Comparison of ENCODE assay signal across 8 mouse cellular contexts in genomic region chr11:90390817-90391173, GRCm38 (mm10). TPM values are rescaled to one million over a fixed set of nuclear protein-coding genes. Genes with fewer than 3 reads are reported as not detected.
A peak's percentile ranks its signal among the peaks of the same experiment; 100 is the strongest.
DNase-seq lines count a peak whose midpoint lies in the region; ATAC-seq and TF ChIP-seq lines count a peak whose summit lies in the region.

Gene Hlf, minus strand, starts transcription at chr11:90390895.

- no peaks in the 10 kb centered on the region for H3K79me2 ChIP-seq in macrophage (ENCODE audit: inconsistent target)

- H3K36me3 ChIP-seq in macrophage (ENCODE audit: inconsistent target): no peaks in the 10 kb centered on the region

- TF ChIP-seq CTCF in cortical plate, adult 2 months (IDR thresholded peaks at IDR 0.05; ENCODE audit: extremely low read depth, insufficient read depth, low read length): no peak
- TF ChIP-seq CTCF in left cerebral cortex, adult 2 months (IDR thresholded peaks at IDR 0.05): no peak; the same call in none of the 2 replicates

- peak within 1 kb of the TSS; percentile 83 for H3K4me3 ChIP-seq in cortical plate, adult 2 months (ENCODE audit: insufficient read depth, low read length)
- peak within 1 kb of the TSS; percentile 87 for H3K4me3 ChIP-seq in left cerebral cortex, adult 2 months
- H3K4me3 ChIP-seq in macrophage (ENCODE audit: inconsistent target): peak within 1 kb of the TSS; percentile 10; the same call in 1 of the 2 replicates

- intact Hi-C loops in left cerebral cortex, adult 2 months (cut with DNase I): loop anchor here (1.0 to 2.0 kb wide), 2 partner anchors 28 to 158 kb away; no protein-coding TSS in a partner anchor

- under 1% methylated on average over 35 of the region's 40 CpGs for WGBS in macrophage (ENCODE audit: missing documents)

- no peaks in the 10 kb centered on the region; the same call in 1 of the 2 replicates for H3K4me1 ChIP-seq in cortical plate, adult 2 months (ENCODE audit: control insufficient read depth, insufficient read depth, low read length)

- no peak; the same call in 1 of the 2 replicates for TF ChIP-seq POLR2A in cortical plate, adult 2 months (IDR thresholded peaks at IDR 0.05; ENCODE audit: extremely low read depth, insufficient read depth, low read length)

- peak within 1 kb of the TSS; percentile 69 for H3K27ac ChIP-seq in cortical plate, adult 2 months (ENCODE audit: insufficient read depth, low read length)
- peak within 1 kb of the TSS; percentile 78 for H3K27ac ChIP-seq in left cerebral cortex, adult 2 months
- H3K27ac ChIP-seq in macrophage: no peak within 1 kb of the TSS

- DNase-seq in gastrocnemius, postnatal 10 days: peak; percentile 90
- peak; percentile 70 for DNase-seq in hindlimb bud, embryonic 11.5 days (ENCODE audit: extremely low spot score, low read depth, low spot score)
- peak; percentile 94 to 95 for DNase-seq in left cerebral cortex, adult 2 months (ENCODE audit: extremely low spot score in 1 of 2, low spot score in 2 of 2)
- DNase-seq in retina, postnatal 7 days (ENCODE audit: low read depth, low spot score): peak; percentile 92
- DNase-seq in urinary bladder, adult 18-20 months (ENCODE audit: low spot score in 2 of 2): peak; percentile 68 to 77

- ATAC-seq in activated CD4-positive, CD25-positive, alpha-beta regulatory T cell, adult 4 months: peak; percentile 67

RNA-seq across cellular contexts. Expression of gene Hlf, which starts in this region (rescaled TPM):
- polyA plus RNA-seq in activated CD4-positive, CD25-positive, alpha-beta regulatory T cell, adult 4 months (2017; shearing (Covaris generic)): 1 to 10 TPM in 1 of 2 experiments, under 1 TPM in 1; 0.75 to 1.3 TPM
- polyA plus RNA-seq in cortical plate, adult 2 months (2012; rRNA removed): 121 and 125 TPM in 2 replicates
- 1 to 10 TPM; 5.1 to 7.5 TPM for total RNA-seq in gastrocnemius, postnatal 10 days (2021)
- total RNA-seq in left cerebral cortex, adult 2 months (2021): 100 to 1,000 TPM; 138 to 143 TPM
- under 1 TPM in 2 of 26 experiments, not detected in 24; 0.12 to 0.99 TPM for total RNA-seq in macrophage (2018; cell fraction: chromatin; rRNA removed)
- total RNA-seq in macrophage (2018; cell fraction: cytosol; rRNA removed): under 1 TPM in 3 of 26 experiments, not detected in 23; under 0.01 to 0.05 (median 0.04) TPM
- total RNA-seq in macrophage (2018; cell fraction: nucleus; rRNA removed): not detected
- 0.04 TPM in 1 of 3 replicates, not detected in the others for polyA plus RNA-seq in macrophage (2018)

Comparison
In these comparisons a context has a peak if more than half of its experiments do, and no peak if none do; other contexts are left out.
1. RNA of gene Hlf (total RNA-seq): 138 to 143 TPM in left cerebral cortex, adult 2 months; 5.1 to 7.5 TPM in gastrocnemius, postnatal 10 days; every median in the first group is over 10 times any median in the second.
2. RNA of gene Hlf (polyA plus RNA-seq): 121 to 125 TPM in cortical plate, adult 2 months; 0.75 to 1.3 TPM in activated CD4-positive, CD25-positive, alpha-beta regulatory T cell, adult 4 months and 0.04 TPM in macrophage; every median in the first group is over 10 times any median in the second.
3. H3K4me3 ChIP-seq: peak in every context shown above with its lines; median percentile 87 in left cerebral cortex, adult 2 months; 83 in cortical plate, adult 2 months; 10 in macrophage.
4. Peak in every context shown above with its lines, with median percentiles within 50 percentile points of each other: DNase-seq.